Mouse (Mus musculus) left cerebral cortex, adult 11 months (tissue): Measurements from ENCODE around the gene Lamp5.

Source experiments
- DNase-seq: peaks from one replicate; pipeline ENCODE4 v3.0.0; 2022; ENCODE audit warnings: low spot score

Gene Lamp5

GRCm38 (mm10) chr2:136051688-136052289 lies at the start of gene Lamp5:
TSS of gene Lamp5 (plus strand) at chr2:136052239.
- DNase-seq: no peak

- DNase-seq: no peak
Measured at GRCm38 (mm10) chr2:136003836-136004235, 48.2 kb upstream of the Lamp5 start.

GRCm38 (mm10) chr2:136006280-136006679 lies 45.8 kb upstream of the Lamp5 start:
- DNase-seq: no peak

- DNase-seq: no peak
Measured at GRCm38 (mm10) chr2:136012759-136013158, 39.3 kb upstream of the Lamp5 start.

- no peak for DNase-seq
Measured at GRCm38 (mm10) chr2:136048464-136048863, 3.6 kb upstream of the Lamp5 start.

- no peak for DNase-seq
Measured at GRCm38 (mm10) chr2:136050793-136051615, 1.0 kb upstream of the Lamp5 start.

- DNase-seq: no peak
Measured at GRCm38 (mm10) chr2:136057861-136058331, 5.9 kb downstream of the Lamp5 start.

- DNase-seq: no peak
Measured at GRCm38 (mm10) chr2:136058398-136058797, 6.4 kb downstream of the Lamp5 start.

GRCm38 (mm10) chr2:136059029-136059669 lies 7.1 kb downstream of the Lamp5 start:
- no peak for DNase-seq

- DNase-seq: no peak
Measured at GRCm38 (mm10) chr2:136064356-136064755, 12.3 kb downstream of the Lamp5 start.

GRCm38 (mm10) chr2:136095978-136096377 lies 43.9 kb downstream of the Lamp5 start:
- no peak for DNase-seq

- DNase-seq: no peak
Measured at GRCm38 (mm10) chr2:136097143-136097542, 45.1 kb downstream of the Lamp5 start.

GRCm38 (mm10) chr2:136107597-136107996 lies 55.6 kb downstream of the Lamp5 start:
- DNase-seq: no peak

GRCm38 (mm10) chr2:136108124-136109037 lies 56.3 kb downstream of the Lamp5 start:
- DNase-seq: no peak

- DNase-seq: no peak
Measured at GRCm38 (mm10) chr2:136109038-136109363, 57.0 kb downstream of the Lamp5 start.

- no peak for DNase-seq
Measured at GRCm38 (mm10) chr2:136113374-136113773, 61.3 kb downstream of the Lamp5 start.

GRCm38 (mm10) chr2:136118006-136118405 lies 66.0 kb downstream of the Lamp5 start:
- DNase-seq: no peak
